Mouse (Mus musculus) stomach, embryonic 14.5 days (tissue): ENCODE measurements around the gene Apobr. TPM values are rescaled to one million over a fixed set of nuclear protein-coding genes. Genes with fewer than 3 reads are reported as not detected.
A peak's percentile ranks its signal among the peaks of the same experiment; 100 is the strongest.

Experiments used
- ATAC-seq: fragments of 200-750 bp; cut with Nextera tagmentation; 2 replicates; pipeline ENCODE4 v1.8.0; 2017; ENCODE audit warnings: low read depth, moderate TSS enrichment; ENCODE audit not compliant: insufficient number of reproducible peaks, insufficient read depth, low FRiP score
- H3K27ac ChIP-seq: fragments of 300-500 bp; sonication (generic); 2 replicates; pipeline ENCODE4 v1.5.1; 2014; ENCODE audit warnings: mild to moderate bottlenecking, low read length, moderate library complexity, mixed read lengths
- H3K27me3 ChIP-seq: fragments of 300-500 bp; sonication (generic); 2 replicates; pipeline ENCODE4 v1.6.1; 2014; ENCODE audit warnings: low read length, control low read depth, mixed read lengths; ENCODE audit not compliant: control insufficient read depth, insufficient read depth
- H3K36me3 ChIP-seq: fragments of 300-500 bp; sonication (generic); 2 replicates; pipeline ENCODE4 v1.6.1; 2014; ENCODE audit warnings: mild to moderate bottlenecking, control low read depth, low read length, moderate library complexity, mixed read lengths; ENCODE audit not compliant: control insufficient read depth, insufficient read depth
- H3K4me1 ChIP-seq: fragments of 300-500 bp; sonication (generic); 2 replicates; pipeline ENCODE4 v1.6.1; 2014; ENCODE audit warnings: low read length, control low read depth, mixed read lengths; ENCODE audit not compliant: control insufficient read depth, insufficient read depth
- H3K4me2 ChIP-seq: fragments of 300-500 bp; sonication (generic); replicated peaks from 2 replicates; pipeline ENCODE4 v1.6.1; 2014; ENCODE audit warnings: low read depth, low read length, control low read depth
- H3K4me3 ChIP-seq: fragments of 300-500 bp; sonication (generic); 2 replicates; pipeline ENCODE4 v1.5.1; 2014; ENCODE audit warnings: low read depth, low read length, control low read depth
- H3K9ac ChIP-seq: fragments of 300-500 bp; sonication (generic); replicated peaks from 2 replicates; pipeline ENCODE4 v1.6.1; 2014; ENCODE audit warnings: low read depth, mild to moderate bottlenecking, control low read depth, low read length, moderate library complexity, mixed read lengths
- H3K9me3 ChIP-seq: fragments of 300-500 bp; sonication (generic); 2 replicates; pipeline ENCODE4 v1.6.1; 2016; ENCODE audit warnings: low read depth, low read length, control low read depth; ENCODE audit not compliant: control insufficient read depth
- WGBS: fragments of 180-500 bp; shearing (Covaris S2); extraction: QIAGEN DNeasy Blood & Tissue Kit; methylation state at CpG from one replicate; pipeline ENCODE4 v1.1.7; 2014; 5-methylcytosine and 5-hydroxymethylcytosine counted together
- polyA plus RNA-seq: library from polyadenylated mRNA; unstranded; fragments of >200 nt; fragmentation: Nextera tagmentation; extraction: Ambion mirVana; gene quantifications from 2 replicates; pipeline ENCODE4 v1.2.1, GENCODE M21; 2014

Apobr gene
- polyA plus RNA-seq, 1 experiment from 2014 or later, result 0.20 TPM

DNA sequence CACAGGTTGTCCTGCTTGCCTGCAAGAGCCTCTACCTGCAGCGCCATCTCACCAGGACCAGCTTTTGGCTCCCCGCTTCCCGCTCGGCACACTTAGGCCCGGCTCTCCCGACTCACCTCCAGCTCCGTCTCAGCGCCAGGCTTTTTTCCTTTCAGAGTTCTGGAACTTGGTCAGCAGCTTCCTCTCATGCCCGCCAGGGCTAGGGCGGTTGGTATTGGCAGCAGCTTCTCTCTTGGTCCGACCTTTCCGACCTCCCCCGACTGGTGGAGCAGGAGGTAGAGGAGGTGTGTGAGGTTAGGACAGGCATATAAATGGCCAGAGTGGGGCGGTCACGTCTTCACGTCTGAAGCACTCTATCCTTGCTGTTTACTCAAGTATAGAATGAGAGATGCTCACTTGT is 40.0 kb downstream of the Apobr start:
- Histone ChIP-seq H3K36me3 (no peaks in the 10 kb centered on the region), H3K9me3 (no peaks in the 10 kb centered on the region), H3K9ac (no peak overlapping the region), H3K27ac (no peak overlapping the region), H3K4me1 (no peaks in the 10 kb centered on the region), H3K27me3 (no peaks in the 10 kb centered on the region), H3K4me2 (no peak overlapping the region), H3K4me3 (no peak overlapping the region)
- no peak for ATAC-seq
- WGBS, result 64% methylated on average over 16 of the region's 16 CpGs

DNA sequence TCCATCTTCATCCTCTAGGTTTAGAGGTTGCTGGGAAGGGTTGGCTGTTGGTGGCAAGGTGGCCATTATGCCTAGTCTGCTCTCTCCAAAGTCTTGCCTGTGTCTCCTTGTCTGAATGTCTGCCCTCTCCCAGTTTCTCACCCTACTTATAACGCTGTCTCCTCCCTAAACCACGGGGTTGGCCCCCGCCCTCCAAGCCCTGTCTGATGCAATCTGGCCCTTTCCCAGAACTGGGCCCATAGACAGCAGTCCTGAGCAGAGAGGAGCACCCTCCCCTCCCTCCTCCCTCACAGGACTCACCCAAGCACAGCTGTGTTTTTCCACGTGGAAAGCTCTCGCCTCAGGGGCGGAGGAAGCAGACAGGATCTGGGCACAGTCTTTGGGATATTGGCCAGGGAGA is 40.6 kb downstream of the Apobr start:
- Histone ChIP-seq H3K36me3 (no peaks in the 10 kb centered on the region), H3K27me3 (no peaks in the 10 kb centered on the region), H3K27ac (no peak overlapping the region), H3K9ac (no peak overlapping the region), H3K9me3 (no peaks in the 10 kb centered on the region), H3K4me2 (no peak overlapping the region), H3K4me1 (no peaks in the 10 kb centered on the region), H3K4me3 (no peak overlapping the region)
- WGBS, result 26% methylated on average over 6 of the region's 6 CpGs
- peak; percentile 60; the same call in 1 of the 2 replicates for ATAC-seq

DNA sequence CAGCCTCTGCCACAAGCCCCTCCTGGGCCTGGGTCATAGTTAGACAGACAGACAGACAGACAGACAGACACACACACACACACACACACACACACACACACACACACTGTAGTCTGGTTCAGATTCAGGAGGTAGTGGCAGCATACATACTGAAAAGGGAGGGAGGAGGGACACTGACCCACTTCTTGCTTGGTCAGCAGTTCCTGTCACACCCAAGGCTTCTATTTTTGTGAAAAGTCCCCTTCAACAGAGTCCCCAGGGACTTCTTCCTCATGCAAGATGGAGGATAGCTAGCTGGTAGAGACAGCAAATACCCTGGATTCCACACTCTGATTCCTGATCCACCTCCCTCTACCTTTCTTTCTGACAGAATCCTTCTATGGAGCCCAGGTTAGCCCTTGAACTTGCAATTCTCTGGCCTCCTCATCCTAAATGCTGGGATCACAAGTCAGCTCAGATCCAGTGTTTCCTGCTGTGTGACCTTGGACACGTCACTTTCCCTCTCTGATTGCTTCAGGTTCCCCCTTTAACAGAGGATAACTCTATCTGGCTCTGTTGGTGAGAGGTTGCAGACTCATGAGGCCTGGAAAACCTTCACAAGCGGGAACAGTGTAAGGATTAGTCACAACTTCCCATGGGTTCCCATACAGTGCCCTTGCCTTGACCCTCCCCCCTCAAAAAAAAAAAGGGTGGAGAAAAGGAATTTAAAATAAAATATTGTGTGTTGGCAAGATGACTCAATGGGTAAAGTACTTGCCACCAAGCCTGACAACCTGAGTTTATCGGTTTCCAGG is 41.3 kb downstream of the Apobr start:
- ATAC-seq, result no peak

DNA sequence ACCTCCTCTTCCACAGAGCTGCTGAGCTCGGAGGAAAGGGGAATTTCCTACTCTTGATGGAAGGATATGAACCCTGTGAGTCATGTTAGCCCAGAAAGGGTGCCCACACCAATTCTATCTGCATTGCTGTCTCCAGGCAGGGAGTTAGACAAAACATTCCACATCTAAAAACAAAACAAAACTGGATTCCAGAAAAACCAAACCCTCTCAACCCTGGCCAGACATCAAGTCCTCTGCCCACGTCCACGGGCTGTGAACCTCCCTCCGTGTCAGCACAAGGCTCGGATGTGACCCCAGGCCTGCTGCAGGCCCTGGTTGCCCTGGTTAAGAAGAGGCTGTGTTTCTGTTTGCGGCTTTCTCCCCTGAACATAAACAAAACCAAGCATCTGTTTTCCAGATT is 43.4 kb downstream of the Apobr start:
- no peak for ATAC-seq
- H3K4me1 ChIP-seq, result no peaks in the 10 kb centered on the region
- no peaks in the 10 kb centered on the region for H3K36me3 ChIP-seq
- H3K27me3 ChIP-seq, result no peaks in the 10 kb centered on the region
- H3K9ac ChIP-seq, result no peak overlapping the region
- 63% methylated on average over 6 of the region's 6 CpGs for WGBS
- no peak overlapping the region for H3K4me3 ChIP-seq
- H3K4me2 ChIP-seq, result no peak overlapping the region
- H3K27ac ChIP-seq, result no peak overlapping the region
- no peaks in the 10 kb centered on the region for H3K9me3 ChIP-seq

More for the DNA sequence above, 41.3 kb downstream of the Apobr start:
- H3K36me3 ChIP-seq, result no peaks in the 10 kb centered on the region
- no peak overlapping the region for H3K4me3 ChIP-seq
- 81% methylated on average over 3 of the region's 3 CpGs for WGBS
- H3K27ac ChIP-seq, result no peak overlapping the region
- no peaks in the 10 kb centered on the region for H3K27me3 ChIP-seq
- H3K9me3 ChIP-seq, result no peaks in the 10 kb centered on the region
- H3K4me2 ChIP-seq, result no peak overlapping the region
- H3K9ac ChIP-seq, result no peak overlapping the region
- no peaks in the 10 kb centered on the region for H3K4me1 ChIP-seq

DNA sequence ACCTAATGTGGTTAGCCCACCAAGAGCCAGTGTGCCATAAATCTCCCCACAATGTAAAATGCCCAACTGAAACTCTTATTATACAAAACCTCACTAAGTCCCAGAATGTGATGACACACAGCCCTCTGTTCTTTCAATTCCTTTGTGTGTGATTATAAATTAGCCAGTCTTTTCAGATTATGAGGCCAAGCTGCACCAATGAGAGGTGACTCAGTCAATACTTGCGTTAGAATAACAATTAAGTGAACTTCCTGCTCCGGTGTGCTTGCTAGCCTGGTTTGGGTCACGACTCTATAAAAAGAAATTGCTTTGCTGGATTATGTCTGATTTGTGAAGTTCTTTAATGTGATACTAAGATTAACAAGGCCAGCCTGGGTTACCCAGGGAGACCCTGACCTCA is 45.2 kb downstream of the Apobr start:
- H3K4me1 ChIP-seq, result no peaks in the 10 kb centered on the region
- H3K4me2 ChIP-seq, result no peak overlapping the region
- no peak for ATAC-seq
- H3K9me3 ChIP-seq, result no peaks in the 10 kb centered on the region
- H3K9ac ChIP-seq, result no peak overlapping the region
- no peaks in the 10 kb centered on the region for H3K36me3 ChIP-seq
- no peaks in the 10 kb centered on the region for H3K27me3 ChIP-seq
- no peak overlapping the region for H3K4me3 ChIP-seq
- WGBS, result 35% methylated on average over 3 of the region's 3 CpGs
- peak overlapping the region; percentile 13; the same call in 1 of the 2 replicates for H3K27ac ChIP-seq

DNA sequence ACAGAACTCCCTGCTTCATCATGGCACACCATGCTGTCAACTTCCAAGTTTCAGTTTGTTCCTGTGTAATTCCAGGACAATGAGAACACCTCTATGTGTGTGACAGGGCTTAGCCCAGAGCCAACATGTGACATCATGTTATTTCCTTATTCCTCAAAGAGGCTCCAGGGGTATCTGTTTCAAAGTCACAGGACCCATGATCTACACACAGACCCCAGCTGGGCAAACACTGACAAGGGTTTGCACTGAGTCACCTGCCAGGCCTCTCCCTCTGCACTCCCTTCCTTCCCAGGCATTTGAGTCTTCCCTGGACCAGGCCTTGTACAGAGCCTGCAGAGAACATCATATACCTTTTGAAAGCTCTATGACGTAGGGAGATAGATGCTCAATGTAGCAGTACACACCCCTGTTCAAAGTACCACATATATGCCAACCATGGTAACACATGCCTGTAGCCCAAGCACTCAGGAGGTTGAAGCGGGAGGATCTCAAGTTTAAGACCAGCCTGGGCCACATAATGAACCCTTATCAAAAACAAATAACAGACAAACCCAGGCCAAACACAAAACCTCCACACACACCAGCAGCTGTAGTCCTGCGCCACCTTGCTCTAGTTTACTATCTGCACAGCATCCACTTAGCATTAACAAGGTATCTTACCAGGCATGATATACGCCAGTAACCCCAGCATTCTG is 46.2 kb downstream of the Apobr start, which contains the start of gene Nupr1:
TSS of gene Nupr1 (minus strand) at position 38 of the 695 bp plus-strand sequence.
- ATAC-seq, result peak; percentile 85
- 80% methylated on average over 4 of the region's 4 CpGs for WGBS
- Histone ChIP-seq H3K9me3 (no peaks in the 10 kb centered on the region), H3K4me3 (no peak within 1 kb of the TSS), H3K27me3 (no peaks in the 10 kb centered on the region), H3K4me2 (no peak within 1 kb of the TSS), H3K4me1 (no peaks in the 10 kb centered on the region), H3K36me3 (no peaks in the 10 kb centered on the region), H3K27ac (peak within 1 kb of the TSS; percentile 44; the same call in 1 of the 2 replicates), H3K9ac (no peak within 1 kb of the TSS)

DNA sequence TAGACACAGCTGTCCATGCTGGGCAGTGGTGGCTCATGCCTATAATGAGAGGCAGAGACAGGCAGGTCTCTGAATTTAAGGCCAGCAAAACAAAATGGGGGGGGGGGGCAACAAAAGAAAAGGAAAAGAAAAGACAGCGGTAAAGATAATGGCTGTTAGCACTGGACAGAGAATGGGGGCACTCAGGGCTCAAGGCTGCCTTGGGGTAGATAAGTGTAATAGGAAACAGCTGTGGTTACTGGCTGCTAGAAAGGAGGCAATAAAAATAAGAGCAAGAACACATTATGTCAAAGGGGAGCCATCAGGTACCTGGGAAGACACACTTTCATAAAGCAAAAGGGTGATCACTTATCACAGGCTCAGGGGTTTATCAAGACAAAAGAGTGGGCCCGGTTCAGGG is 47.7 kb downstream of the Apobr start:
- H3K4me3 ChIP-seq, result no peak overlapping the region
- H3K4me1 ChIP-seq, result no peaks in the 10 kb centered on the region
- no peaks in the 10 kb centered on the region for H3K9me3 ChIP-seq
- H3K9ac ChIP-seq, result no peak overlapping the region
- no peaks in the 10 kb centered on the region for H3K36me3 ChIP-seq
- no peaks in the 10 kb centered on the region for H3K27me3 ChIP-seq
- H3K27ac ChIP-seq, result no peak overlapping the region
- no peak overlapping the region for H3K4me2 ChIP-seq
- 80% methylated on average over 2 of the region's 2 CpGs for WGBS
- no peak for ATAC-seq

DNA sequence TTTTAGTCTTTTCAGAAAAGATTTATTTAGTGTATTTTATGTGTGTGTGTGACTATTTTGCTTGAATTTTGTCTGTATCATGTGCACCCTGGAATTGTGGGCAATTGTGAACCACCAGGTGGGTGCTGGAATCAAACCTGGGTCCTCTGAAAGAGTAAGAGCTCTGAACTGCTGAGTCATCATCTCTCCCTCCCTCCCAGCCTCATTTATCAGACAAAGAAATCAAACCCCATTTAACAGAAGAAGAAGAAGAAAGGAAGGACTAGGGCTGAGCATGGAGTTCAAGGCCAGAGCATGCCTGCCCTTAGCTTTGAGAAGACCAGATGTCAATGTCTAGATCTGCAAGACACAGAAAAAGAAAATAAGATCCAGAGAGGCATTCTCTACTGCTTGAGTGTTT is 50.6 kb downstream of the Apobr start:
- Histone ChIP-seq H3K9ac (no peak overlapping the region), H3K27ac (no peak overlapping the region), H3K4me1 (no peaks in the 10 kb centered on the region), H3K36me3 (no peaks in the 10 kb centered on the region), H3K4me3 (no peak overlapping the region), H3K4me2 (no peak overlapping the region), H3K27me3 (no peaks in the 10 kb centered on the region), H3K9me3 (no peaks in the 10 kb centered on the region)
- ATAC-seq, result no peak
